Mouse (Mus musculus) megakaryocyte, adult 5-6 weeks (primary cell): Measurements from ENCODE around the gene Ly86. TPM values are rescaled to one million over a fixed set of nuclear protein-coding genes. Genes with fewer than 3 reads are reported as not detected.

Source experiments
- ATAC-seq: 2 replicates; pipeline ENCODE4 v1.8.0; 2016; ENCODE audit warnings: mild to moderate bottlenecking, inconsistent platforms; ENCODE audit not compliant: poor library complexity, severe bottlenecking
- total RNA-seq, 2 experiments: library from RNA; stranded (forward) in 1 of 2; stranded (reverse) in 1 of 2; fragments of 153-499, 151-499 nt in 1 of 2; fragments of 221-1000, 200-1000 nt in 1 of 2; gene quantifications; 2 replicates each; pipeline versions ENCODE4 v1.2.3 to v1.2.4; 2015 to 2017

Gene Ly86
- total RNA-seq, 2 experiments from 2014 or later, result 439 to 530 TPM

- no peak for ATAC-seq
Measured at GRCm38 (mm10) chr13:37349051-37349450, 4.0 kb downstream of the Ly86 start.

GRCm38 (mm10) chr13:37353016-37353415 lies 8.0 kb downstream of the Ly86 start:
- ATAC-seq, result no peak

GRCm38 (mm10) chr13:37353868-37354267 lies 8.9 kb downstream of the Ly86 start:
- ATAC-seq, result peak; percentile 60

GRCm38 (mm10) chr13:37354432-37354831 lies 9.4 kb downstream of the Ly86 start:
- ATAC-seq, result no peak

- peak; percentile 53 for ATAC-seq
Measured at GRCm38 (mm10) chr13:37355642-37356331, 10.8 kb downstream of the Ly86 start.

GRCm38 (mm10) chr13:37356549-37356948 lies 11.5 kb downstream of the Ly86 start:
- ATAC-seq, result peak; percentile 83

- no peak for ATAC-seq
Measured at GRCm38 (mm10) chr13:37358112-37358511, 13.1 kb downstream of the Ly86 start.

- ATAC-seq, result no peak
Measured at GRCm38 (mm10) chr13:37361249-37361648, 16.2 kb downstream of the Ly86 start.

- ATAC-seq, result no peak
Measured at GRCm38 (mm10) chr13:37364351-37364750, 19.3 kb downstream of the Ly86 start.

- no peak for ATAC-seq
Measured at GRCm38 (mm10) chr13:37376411-37376810, 31.4 kb downstream of the Ly86 start.

- ATAC-seq, result no peak
Measured at GRCm38 (mm10) chr13:37388222-37389202, 43.5 kb downstream of the Ly86 start.

GRCm38 (mm10) chr13:37389296-37389695 lies 44.3 kb downstream of the Ly86 start:
- no peak for ATAC-seq

- ATAC-seq, result no peak
Measured at GRCm38 (mm10) chr13:37398791-37399190, 53.8 kb downstream of the Ly86 start.

GRCm38 (mm10) chr13:37399340-37399739 lies 54.3 kb downstream of the Ly86 start:
- no peak for ATAC-seq

- no peak for ATAC-seq
Measured at GRCm38 (mm10) chr13:37402421-37402820, 57.4 kb downstream of the Ly86 start.

GRCm38 (mm10) chr13:37403708-37404107 lies 58.7 kb downstream of the Ly86 start:
- ATAC-seq, result no peak

- no peak for ATAC-seq
Measured at GRCm38 (mm10) chr13:37415696-37416095, 70.7 kb downstream of the Ly86 start.

GRCm38 (mm10) chr13:37423416-37423815 lies 78.4 kb downstream of the Ly86 start:
- ATAC-seq, result no peak

- no peak for ATAC-seq
Measured at GRCm38 (mm10) chr13:37424904-37425303, 79.9 kb downstream of the Ly86 start.

- ATAC-seq, result no peak
Measured at GRCm38 (mm10) chr13:37425406-37425805, 80.4 kb downstream of the Ly86 start.

GRCm38 (mm10) chr13:37426578-37427336 lies 81.7 kb downstream of the Ly86 start:
- no peak for ATAC-seq
